Mouse (Mus musculus): Measurements from ENCODE around the gene Acan. TPM values are rescaled to one million over a fixed set of nuclear protein-coding genes. Genes with fewer than 3 reads are reported as not detected.

The Acan gene
- polyA plus RNA-seq, 1 experiment from 2014 or later = 0.05 TPM

DNA sequence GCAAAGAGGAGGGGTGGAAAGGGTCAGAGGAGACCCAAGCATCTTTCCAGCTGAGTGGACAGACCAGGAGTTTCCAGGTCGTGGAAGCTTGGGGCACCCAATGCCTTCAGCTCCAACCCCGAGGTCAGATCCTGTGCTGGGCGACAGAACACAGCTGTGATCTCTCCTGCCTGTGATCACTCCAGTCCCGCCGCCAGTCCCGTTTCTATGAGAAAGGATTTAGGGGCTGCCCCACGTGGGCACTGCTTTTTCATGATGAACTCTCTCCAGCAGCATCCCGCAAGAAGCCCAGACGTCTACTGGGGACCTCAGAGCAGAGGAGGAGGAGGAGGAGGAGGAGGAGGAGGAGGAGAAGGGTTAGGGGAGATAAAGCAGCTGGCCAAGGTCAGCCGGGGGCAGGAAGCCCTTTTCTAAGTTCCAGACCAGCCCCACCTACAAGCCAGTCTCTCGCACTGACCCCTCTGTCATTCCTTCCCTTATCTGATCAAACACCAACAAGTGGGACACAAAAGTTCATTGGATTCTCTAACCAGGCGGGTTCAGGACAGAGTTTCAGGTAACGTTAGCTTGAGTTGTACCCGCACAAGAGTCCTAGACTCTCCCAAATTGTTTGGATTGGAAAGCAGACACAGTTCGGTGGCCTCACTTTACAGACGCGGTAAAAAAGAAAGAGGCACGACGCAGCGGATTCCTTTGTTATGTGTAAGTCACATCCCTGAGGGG lies 94.8 kb downstream of the Acan start:
- peak; percentile 4 for ATAC-seq (replicated peaks; ENCODE audit: low FRiP score)
- no peak overlapping the region for H3K27ac ChIP-seq (ENCODE audit: low read depth, low read length)
- WGBS = 2% methylated on average over 20 of the region's 20 CpGs

DNA sequence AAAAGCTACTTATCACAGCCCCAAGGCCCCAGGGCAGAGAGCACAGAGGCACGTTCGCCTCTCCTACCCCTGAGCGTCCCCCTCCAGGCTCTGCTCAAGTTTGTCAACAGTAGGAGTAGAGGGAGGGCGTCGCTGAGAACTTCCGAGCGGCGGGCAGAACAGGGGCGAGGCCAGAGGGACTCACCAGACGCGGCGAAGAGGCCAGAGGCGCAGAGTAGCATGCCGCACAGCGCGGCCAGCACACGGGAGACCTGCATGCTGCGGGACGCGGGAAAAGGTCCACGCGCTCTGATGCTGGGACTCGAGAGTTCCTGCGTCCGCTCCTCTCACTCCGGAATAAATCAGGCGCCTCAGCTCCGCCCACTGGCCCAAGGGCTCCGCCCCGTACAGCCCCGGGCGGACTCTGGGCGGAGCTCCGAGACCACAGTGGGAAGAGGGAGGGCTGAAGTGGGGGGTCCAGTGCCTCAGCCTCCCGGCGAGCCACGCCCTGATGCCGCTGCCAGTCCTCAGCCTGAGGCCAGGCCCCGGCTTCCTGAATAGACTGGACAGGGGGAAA lies 95.5 kb downstream of the Acan start, which contains the start of gene Mfge8:
Gene Mfge8 (minus strand): TSS at position 350 of the 556 bp plus-strand sequence.
- Histone ChIP-seq H3K4me3 (ENCODE audit: low read depth, low read length) (peak within 1 kb of the TSS; percentile 60), H3K27ac (ENCODE audit: low read depth, low read length) (no peak within 1 kb of the TSS), H3K4me1 (replicated peaks; ENCODE audit: control insufficient read depth, insufficient read depth, low read length) (peaks cover 6% of the 10 kb centered on the region; the same call in 1 of the 2 replicates), H3K36me3 (ENCODE audit: control insufficient read depth, insufficient read depth, low read length) (no peaks in the 10 kb centered on the region), H3K9me3 (ENCODE audit: control insufficient read depth, low read length) (no peaks in the 10 kb centered on the region), H3K4me2 (ENCODE audit: low read depth, low read length, severe bottlenecking) (peak within 1 kb of the TSS; percentile 83), H3K27me3 (ENCODE audit: control insufficient read depth, insufficient read depth, low read length) (no peaks in the 10 kb centered on the region), H3K9ac (ENCODE audit: low read length) (peak within 1 kb of the TSS; percentile 71)
- peak; percentile 95 for DNase-seq (ENCODE audit: low spot score)
- WGBS = under 1% methylated on average over 39 of the region's 39 CpGs
- peak; percentile 95 for ATAC-seq (replicated peaks; ENCODE audit: low FRiP score)

More for the DNA sequence above, 94.8 kb downstream of the Acan start:
- Histone ChIP-seq H3K4me3 (ENCODE audit: low read depth, low read length) (peak overlapping the region; percentile 60), H3K9me3 (ENCODE audit: control insufficient read depth, low read length) (no peaks in the 10 kb centered on the region), H3K4me1 (replicated peaks; ENCODE audit: control insufficient read depth, insufficient read depth, low read length) (peaks cover 6% of the 10 kb centered on the region; the same call in 1 of the 2 replicates), H3K27me3 (ENCODE audit: control insufficient read depth, insufficient read depth, low read length) (no peaks in the 10 kb centered on the region), H3K9ac (ENCODE audit: low read length) (peak overlapping the region; percentile 71), H3K36me3 (ENCODE audit: control insufficient read depth, insufficient read depth, low read length) (no peaks in the 10 kb centered on the region), H3K4me2 (ENCODE audit: low read depth, low read length, severe bottlenecking) (peak overlapping the region; percentile 83)
- DNase-seq (ENCODE audit: low spot score) = no peak

DNA sequence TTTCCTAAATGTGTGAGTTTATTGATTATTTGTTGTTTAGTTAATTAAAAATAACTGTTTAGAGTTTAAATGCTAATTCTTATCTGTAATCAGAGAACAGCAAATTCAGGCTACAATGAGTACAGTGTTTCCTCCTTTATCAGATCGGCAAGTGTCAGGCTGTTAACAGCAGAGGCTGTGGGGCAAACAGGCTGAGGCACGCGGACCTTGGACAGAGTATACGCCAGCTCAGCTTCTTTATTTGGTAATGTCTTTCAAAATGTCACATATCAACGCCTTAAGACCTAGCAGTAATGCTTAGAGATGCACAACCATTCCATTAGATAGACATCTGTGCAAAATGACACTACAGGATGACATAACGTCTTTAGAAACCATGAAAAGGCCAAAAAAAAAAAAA lies 96.2 kb downstream of the Acan start:
- Histone ChIP-seq H3K4me1 (replicated peaks; ENCODE audit: control insufficient read depth, insufficient read depth, low read length) (peaks cover 6% of the 10 kb centered on the region; the same call in 1 of the 2 replicates), H3K9me3 (ENCODE audit: control insufficient read depth, low read length) (no peaks in the 10 kb centered on the region), H3K36me3 (ENCODE audit: control insufficient read depth, insufficient read depth, low read length) (no peaks in the 10 kb centered on the region), H3K4me2 (ENCODE audit: low read depth, low read length, severe bottlenecking) (no peak overlapping the region), H3K27ac (ENCODE audit: low read depth, low read length) (no peak overlapping the region), H3K27me3 (ENCODE audit: control insufficient read depth, insufficient read depth, low read length) (no peaks in the 10 kb centered on the region), H3K9ac (ENCODE audit: low read length) (no peak overlapping the region), H3K4me3 (ENCODE audit: low read depth, low read length) (no peak overlapping the region)
- whole genome bisulfite sequencing = 82% methylated on average over 6 of the region's 6 CpGs
- ATAC-seq (replicated peaks; ENCODE audit: low FRiP score) = no peak
- DNase-seq (ENCODE audit: low spot score) = no peak

DNA sequence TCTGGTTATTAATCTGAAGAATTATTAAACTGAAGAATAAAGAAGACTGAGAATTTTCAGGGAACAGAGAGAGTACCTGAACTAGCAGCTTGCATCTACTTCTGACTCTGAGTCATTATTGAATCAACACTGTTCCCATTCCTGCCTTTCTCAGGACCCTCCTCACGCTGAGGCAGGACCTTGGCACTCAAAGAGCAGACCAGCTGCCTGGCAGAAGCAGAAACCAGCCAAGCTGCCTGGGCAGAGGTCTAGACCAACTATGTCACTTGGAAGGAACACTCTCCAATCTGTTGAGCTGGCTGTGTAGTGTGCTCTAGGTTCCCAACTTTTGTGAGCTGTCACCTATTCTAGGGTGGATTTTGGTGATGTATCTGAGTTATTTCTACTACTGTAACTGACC lies 106.1 kb downstream of the Acan start:
- no peak overlapping the region for H3K4me2 ChIP-seq (ENCODE audit: low read depth, low read length, severe bottlenecking)
- no peak overlapping the region for H3K4me3 ChIP-seq (ENCODE audit: low read depth, low read length)
- H3K9me3 ChIP-seq (ENCODE audit: control insufficient read depth, low read length) = no peaks in the 10 kb centered on the region
- no peak overlapping the region for H3K27ac ChIP-seq (ENCODE audit: low read depth, low read length)
- no peak overlapping the region for H3K9ac ChIP-seq (ENCODE audit: low read length)
- no peaks in the 10 kb centered on the region for H3K36me3 ChIP-seq (ENCODE audit: control insufficient read depth, insufficient read depth, low read length)
- ATAC-seq (replicated peaks; ENCODE audit: low FRiP score) (no peak), DNase-seq (ENCODE audit: low spot score) (no peak)
- H3K27me3 ChIP-seq (ENCODE audit: control insufficient read depth, insufficient read depth, low read length) = no peaks in the 10 kb centered on the region
- WGBS = 70% methylated on average over 1 of the region's 1 CpGs
- no peaks in the 10 kb centered on the region for H3K4me1 ChIP-seq (replicated peaks; ENCODE audit: control insufficient read depth, insufficient read depth, low read length)

Other genes with a start within 250 kb of the Acan start
- 24.3 and 24.8 TPM in 2 replicates for gene Det1, start 206.2 kb upstream of the Acan start, polyA plus RNA-seq (2014; fragmentation: Nextera tagmentation; extraction: Ambion mirVana)
- 54.2 and 65.4 TPM in 2 replicates for gene Aen, start 157.6 kb upstream of the Acan start, polyA plus RNA-seq (2014; fragmentation: Nextera tagmentation; extraction: Ambion mirVana)
- 0.39 and 0.51 TPM in 2 replicates for gene Isg20, start 140.1 kb upstream of the Acan start, polyA plus RNA-seq (2014; fragmentation: Nextera tagmentation; extraction: Ambion mirVana)
- 1.5 and 2.8 TPM in 2 replicates for gene Hapln3, start 77.5 kb downstream of the Acan start, polyA plus RNA-seq (2014; fragmentation: Nextera tagmentation; extraction: Ambion mirVana)
- gene Mfge8, start 95.6 kb downstream of the Acan start, polyA plus RNA-seq (2014; fragmentation: Nextera tagmentation; extraction: Ambion mirVana) = 65.1 and 78.7 TPM in 2 replicates
- 13.2 and 14.1 TPM in 2 replicates for gene Abhd2, start 219.7 kb downstream of the Acan start, polyA plus RNA-seq (2014; fragmentation: Nextera tagmentation; extraction: Ambion mirVana)